In the genomic region with DNA sequence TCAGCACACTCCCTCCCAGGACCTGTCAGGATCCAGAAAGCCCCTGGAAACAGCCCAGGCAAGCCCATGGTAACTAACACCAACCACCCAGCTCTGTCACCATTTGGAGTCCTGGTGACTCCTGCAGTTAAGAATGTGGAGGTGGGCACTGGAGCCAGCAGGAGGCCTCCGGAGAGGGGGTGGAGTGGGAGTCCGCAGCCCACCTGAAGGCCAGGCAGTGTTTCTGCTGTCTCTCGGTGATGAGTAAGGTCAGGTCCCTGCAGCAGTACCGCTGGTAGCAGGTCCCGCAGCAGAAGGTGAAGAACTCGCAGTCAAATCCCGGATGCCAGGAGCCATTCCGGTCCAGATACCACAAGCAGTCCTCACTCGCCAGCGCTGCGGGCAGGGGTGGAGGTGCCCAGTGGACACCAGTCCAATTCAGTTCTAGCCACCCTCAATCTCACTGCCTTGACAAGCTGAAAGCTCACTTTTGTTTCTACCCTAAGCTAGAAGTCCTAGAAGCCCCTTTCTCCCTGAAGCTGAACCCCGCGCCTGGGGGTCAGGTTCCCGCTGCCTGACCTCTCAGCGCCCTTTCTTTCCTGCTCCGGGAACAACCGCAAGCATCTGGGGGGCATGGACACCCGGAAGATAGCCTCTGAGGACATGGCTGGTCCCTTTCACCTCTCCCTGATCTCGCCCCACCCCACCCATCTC, we compare ENCODE assay signal across 7 mouse cellular contexts. TPM values are rescaled to one million over a fixed set of nuclear protein-coding genes. Genes with fewer than 3 reads are reported as not detected.
DNase-seq lines count a peak whose midpoint lies in the region; ATAC-seq lines count a peak whose summit lies in the region.

No protein-coding gene starts in this region.

- peak overlapping the region; percentile 97 for H3K4me2 ChIP-seq in heart, embryonic 13.5 days
- peak overlapping the region; percentile 69 for H3K4me2 ChIP-seq in neural tube, embryonic 14.5 days (ENCODE audit: low read depth, low read length)

- peak overlapping the region; percentile 44; the same call in 1 of the 2 replicates for H3K27ac ChIP-seq in heart, embryonic 13.5 days (replicated peaks)
- H3K27ac ChIP-seq in neural tube, embryonic 14.5 days (ENCODE audit: low read depth, low read length), result peak overlapping the region; percentile 52; the same call in 1 of the 2 replicates

- H3K36me3 ChIP-seq in megakaryocyte, embryonic 14.5 days (replicated peaks; ENCODE audit: low read length), result no peaks in the 10 kb centered on the region
- H3K36me3 ChIP-seq in heart, embryonic 13.5 days, result no peaks in the 10 kb centered on the region
- no peaks in the 10 kb centered on the region for H3K36me3 ChIP-seq in neural tube, embryonic 14.5 days (ENCODE audit: control insufficient read depth, insufficient read depth, low read length)

- no peaks in the 10 kb centered on the region for H3K9me3 ChIP-seq in megakaryocyte, embryonic 14.5 days
- H3K9me3 ChIP-seq in heart, embryonic 13.5 days, result no peaks in the 10 kb centered on the region
- no peaks in the 10 kb centered on the region for H3K9me3 ChIP-seq in neural tube, embryonic 14.5 days (ENCODE audit: control insufficient read depth, low read length)

- peak; percentile 68 for DNase-seq in cerebellum, adult 9-10 months
- peak; percentile 34 to 55 for DNase-seq in kidney, postnatal 36 days

- peak overlapping the region; percentile 90 for H3K4me3 ChIP-seq in megakaryocyte, embryonic 14.5 days (replicated peaks)
- peak overlapping the region; percentile 70 for H3K4me3 ChIP-seq in heart, embryonic 13.5 days
- peak overlapping the region; percentile 75 for H3K4me3 ChIP-seq in neural tube, embryonic 14.5 days (ENCODE audit: low read depth, low read length)

- peak overlapping the region; percentile 85 for H3K9ac ChIP-seq in heart, embryonic 13.5 days
- H3K9ac ChIP-seq in neural tube, embryonic 14.5 days (replicated peaks; ENCODE audit: low read depth, low read length), result peak overlapping the region; percentile 80

- peaks cover 37% of the 10 kb centered on the region for H3K4me1 ChIP-seq in megakaryocyte, embryonic 14.5 days
- H3K4me1 ChIP-seq in heart, embryonic 13.5 days, result peaks cover 50% of the 10 kb centered on the region
- H3K4me1 ChIP-seq in neural tube, embryonic 14.5 days (ENCODE audit: control insufficient read depth, insufficient read depth, low read length), result peaks cover 18% of the 10 kb centered on the region

- ATAC-seq in megakaryocyte, adult 5-6 weeks (ENCODE audit: poor library complexity, severe bottlenecking), result no peak
- no peak for ATAC-seq in heart, embryonic 13.5 days (ENCODE audit: extremely low read depth, insufficient number of reproducible peaks, low FRiP score, low TSS enrichment)
- ATAC-seq in neural tube, embryonic 14.5 days (ENCODE audit: low read depth), result peak; percentile 5; the same call in 1 of the 2 replicates
- ATAC-seq in erythroid progenitor cell, adult 5-6 weeks (replicated peaks; ENCODE audit: low FRiP score, poor library complexity, severe bottlenecking), result no peak

- WGBS in heart, embryonic 13.5 days, result 4% methylated on average over 19 of the region's 19 CpGs
- WGBS in neural tube, embryonic 14.5 days, result 2% methylated on average over 19 of the region's 19 CpGs

- peaks cover 88% of the 10 kb centered on the region for H3K27me3 ChIP-seq in megakaryocyte, embryonic 14.5 days (replicated peaks)
- peaks cover 18% of the 10 kb centered on the region for H3K27me3 ChIP-seq in heart, embryonic 13.5 days (replicated peaks)
- no peaks in the 10 kb centered on the region for H3K27me3 ChIP-seq in neural tube, embryonic 14.5 days (ENCODE audit: control insufficient read depth, insufficient read depth, low read length)

RNA-seq across cellular contexts. Expression of a gene that starts 0.7 kb away (rescaled TPM):
- 0.34 TPM in 1 of 2 replicates, not detected in the other for polyA plus RNA-seq in megakaryocyte, embryonic 14.5 days (2012; ENCODE audit: insufficient read depth, low replicate concordance)
- total RNA-seq in megakaryocyte, adult 5-6 weeks (2015), result not detected in 2 replicates
- total RNA-seq in megakaryocyte, adult 5-6 weeks (2017), result 0.53 TPM in 1 of 2 replicates, not detected in the other
- polyA plus RNA-seq in heart, embryonic 13.5 days (2015; fragmentation: Nextera tagmentation; extraction: Ambion mirVana), result 27.5 and 30.8 TPM in 2 replicates
- polyA plus RNA-seq in neural tube, embryonic 14.5 days (2014; fragmentation: Nextera tagmentation; extraction: Ambion mirVana), result 59.6 and 75.5 TPM in 2 replicates
- not detected in 2 replicates for total RNA-seq in erythroid progenitor cell, adult 5-6 weeks (2015; ENCODE audit: low replicate concordance)
- total RNA-seq in erythroid progenitor cell, adult 5-6 weeks (2017; ENCODE audit: low replicate concordance), result not detected in 2 replicates

RNA-seq across cellular contexts. Expression of a gene that starts 49.7 kb away (rescaled TPM):
- polyA plus RNA-seq in megakaryocyte, embryonic 14.5 days (2012; ENCODE audit: insufficient read depth, low replicate concordance), result not detected in 2 replicates
- not detected in 2 replicates for total RNA-seq in megakaryocyte, adult 5-6 weeks (2015)
- total RNA-seq in megakaryocyte, adult 5-6 weeks (2017), result not detected in 2 replicates
- polyA plus RNA-seq in heart, embryonic 13.5 days (2015; fragmentation: Nextera tagmentation; extraction: Ambion mirVana), result 1.2 and 1.4 TPM in 2 replicates
- polyA plus RNA-seq in neural tube, embryonic 14.5 days (2014; fragmentation: Nextera tagmentation; extraction: Ambion mirVana), result 0.17 TPM in 2 replicates
- total RNA-seq in erythroid progenitor cell, adult 5-6 weeks (2015; ENCODE audit: low replicate concordance), result not detected in 2 replicates
- total RNA-seq in erythroid progenitor cell, adult 5-6 weeks (2017; ENCODE audit: low replicate concordance), result not detected in 2 replicates

RNA-seq across cellular contexts. Expression of a gene that starts 56.0 kb away (rescaled TPM):
- 1.3 TPM in 1 of 2 replicates, not detected in the other for polyA plus RNA-seq in megakaryocyte, embryonic 14.5 days (2012; ENCODE audit: insufficient read depth, low replicate concordance)
- total RNA-seq in megakaryocyte, adult 5-6 weeks (2015), result 33.6 and 47.9 TPM in 2 replicates
- 28.6 and 29.2 TPM in 2 replicates for total RNA-seq in megakaryocyte, adult 5-6 weeks (2017)
- 76.6 and 80.2 TPM in 2 replicates for polyA plus RNA-seq in heart, embryonic 13.5 days (2015; fragmentation: Nextera tagmentation; extraction: Ambion mirVana)
- 127 and 156 TPM in 2 replicates for polyA plus RNA-seq in neural tube, embryonic 14.5 days (2014; fragmentation: Nextera tagmentation; extraction: Ambion mirVana)
- total RNA-seq in erythroid progenitor cell, adult 5-6 weeks (2015; ENCODE audit: low replicate concordance), result 21.0 and 27.0 TPM in 2 replicates
- total RNA-seq in erythroid progenitor cell, adult 5-6 weeks (2017; ENCODE audit: low replicate concordance), result 38.0 and 62.0 TPM in 2 replicates

Comparison
In these comparisons a context has a peak if more than half of its experiments do, and no peak if none do; other contexts are left out.
1. RNA of a gene that starts 0.7 kb away (polyA plus RNA-seq): 59.6 to 75.5 TPM in neural tube, embryonic 14.5 days and 27.5 to 30.8 TPM in heart, embryonic 13.5 days; 0.34 TPM in megakaryocyte, embryonic 14.5 days; every median in the first group is over 10 times any median in the second.
2. RNA of a gene that starts 56.0 kb away (polyA plus RNA-seq): 127 to 156 TPM in neural tube, embryonic 14.5 days and 76.6 to 80.2 TPM in heart, embryonic 13.5 days; 1.3 TPM in megakaryocyte, embryonic 14.5 days; every median in the first group is over 10 times any median in the second.
3. Peak in every context shown above with its lines, with median percentiles within 50 percentile points of each other: H3K4me3 ChIP-seq.